Mouse (Mus musculus) megakaryocyte, embryonic 14.5 days (primary cell): ENCODE data around the gene Tle6.

Experiments
- FLI1 ChIP-seq: IDR thresholded peaks from 2 replicates; pipeline ENCODE4 v1.6.1; 2012; ENCODE audit warnings: low read length, inconsistent platforms, mixed read lengths
- GATA1 ChIP-seq: IDR thresholded peaks from 3 replicates; pipeline ENCODE4 v1.6.1; 2012; ENCODE audit warnings: mixed read lengths, low read length, inconsistent platforms, borderline replicate concordance

- no peak for TF ChIP-seq FLI1
- no peak for TF ChIP-seq GATA1
Observed at GRCm38 (mm10) chr10:81572133-81572671, 28.7 kb downstream of the Tle6 start.
